Mouse (Mus musculus) bone marrow macrophage, adult 2 months (primary cell): ENCODE results near the gene Wnt11. TPM values are rescaled to one million over a fixed set of nuclear protein-coding genes. Genes with fewer than 3 reads are reported as not detected.

Experiments used
- H3K27ac ChIP-seq: 2 replicates; pipeline ENCODE4 v1.5.1; 2012; ENCODE audit warnings: low read depth, low read length; ENCODE audit not compliant: insufficient read depth
- H3K4me1 ChIP-seq: 2 replicates; pipeline ENCODE4 v1.6.1; 2012; ENCODE audit warnings: low read length; ENCODE audit not compliant: control insufficient read depth, insufficient read depth
- H3K4me3 ChIP-seq: 2 replicates; pipeline ENCODE4 v1.5.1; 2012; ENCODE audit warnings: mild to moderate bottlenecking, low read length, moderate library complexity; ENCODE audit not compliant: insufficient read depth
- CTCF ChIP-seq: IDR thresholded peaks from 2 replicates; pipeline ENCODE4 v1.5.1; 2012; ENCODE audit warnings: low read depth, mild to moderate bottlenecking, low read length, moderate library complexity
- POLR2A ChIP-seq: IDR thresholded peaks from 2 replicates; pipeline ENCODE4 v1.6.1; 2012; ENCODE audit warnings: mild to moderate bottlenecking, low read depth, low read length, borderline replicate concordance
- polyA plus RNA-seq: library from polyadenylated mRNA; stranded (reverse); fragments of >200 nt; gene quantifications from 2 replicates; pipeline ENCODE4 v1.2.4, GENCODE M21; 2012; ENCODE audit not compliant: missing spikeins, insufficient read depth, insufficient read length

Wnt11 gene
- polyA plus RNA-seq, 1 experiment: not detected

- Histone ChIP-seq H3K27ac (no peak overlapping the region), H3K4me3 (no peak overlapping the region), H3K4me1 (peaks cover 4% of the 10 kb centered on the region; the same call in 1 of the 2 replicates)
- TF ChIP-seq CTCF (no peak), POLR2A (no peak)
Observed at GRCm38 (mm10) chr7:98841802-98842201, 6.9 kb downstream of the Wnt11 start.

- H3K4me1 ChIP-seq: peaks cover 4% of the 10 kb centered on the region; the same call in 1 of the 2 replicates
- no peak overlapping the region for H3K27ac ChIP-seq
- H3K4me3 ChIP-seq: no peak overlapping the region
- TF ChIP-seq POLR2A (no peak), CTCF (no peak)
Observed at GRCm38 (mm10) chr7:98842997-98843396, 8.1 kb downstream of the Wnt11 start.

GRCm38 (mm10) chr7:98843649-98844048 lies 8.7 kb downstream of the Wnt11 start:
- TF ChIP-seq CTCF (no peak), POLR2A (no peak)
- Histone ChIP-seq H3K27ac (no peak overlapping the region), H3K4me1 (peaks cover 4% of the 10 kb centered on the region; the same call in 1 of the 2 replicates), H3K4me3 (no peak overlapping the region)

- no peak overlapping the region for H3K27ac ChIP-seq
- no peak overlapping the region for H3K4me3 ChIP-seq
- H3K4me1 ChIP-seq: no peaks in the 10 kb centered on the region
- no peak for TF ChIP-seq CTCF
- TF ChIP-seq POLR2A: no peak
Observed at GRCm38 (mm10) chr7:98848899-98849640, 14.2 kb downstream of the Wnt11 start.

GRCm38 (mm10) chr7:98850388-98850787 lies 15.5 kb downstream of the Wnt11 start:
- H3K4me1 ChIP-seq: no peaks in the 10 kb centered on the region
- no peak overlapping the region for H3K27ac ChIP-seq
- TF ChIP-seq CTCF (no peak), POLR2A (no peak)
- H3K4me3 ChIP-seq: no peak overlapping the region

GRCm38 (mm10) chr7:98851220-98851619 lies 16.3 kb downstream of the Wnt11 start:
- H3K4me3 ChIP-seq: no peak overlapping the region
- no peak overlapping the region for H3K27ac ChIP-seq
- no peaks in the 10 kb centered on the region for H3K4me1 ChIP-seq
- TF ChIP-seq CTCF: no peak
- TF ChIP-seq POLR2A: no peak

- Histone ChIP-seq H3K27ac (no peak overlapping the region), H3K4me1 (no peaks in the 10 kb centered on the region), H3K4me3 (no peak overlapping the region)
- TF ChIP-seq CTCF (no peak), POLR2A (no peak)
Observed at GRCm38 (mm10) chr7:98852950-98853650, 18.2 kb downstream of the Wnt11 start.

GRCm38 (mm10) chr7:98853806-98854205 lies 18.9 kb downstream of the Wnt11 start:
- Histone ChIP-seq H3K4me1 (no peaks in the 10 kb centered on the region), H3K27ac (no peak overlapping the region), H3K4me3 (no peak overlapping the region)
- TF ChIP-seq CTCF (no peak), POLR2A (no peak)

GRCm38 (mm10) chr7:98855388-98855787 lies 20.5 kb downstream of the Wnt11 start:
- Histone ChIP-seq H3K4me3 (no peak overlapping the region), H3K4me1 (no peaks in the 10 kb centered on the region), H3K27ac (no peak overlapping the region)
- TF ChIP-seq POLR2A (no peak), CTCF (no peak)

GRCm38 (mm10) chr7:98856128-98856527 lies 21.2 kb downstream of the Wnt11 start:
- H3K27ac ChIP-seq: no peak overlapping the region
- H3K4me3 ChIP-seq: no peak overlapping the region
- TF ChIP-seq POLR2A (no peak), CTCF (no peak)
- no peaks in the 10 kb centered on the region for H3K4me1 ChIP-seq
